Mouse (Mus musculus): ENCODE measurements at regions not wholly inside any gene's neighbourhood (a gene's known extent, or its start where the extent isn't known, plus 50 kb on each side); places are given as distances from the start of the nearest gene placed in this dataset.
A peak's percentile ranks its signal among the peaks of the same experiment; 100 is the strongest.

DNA sequence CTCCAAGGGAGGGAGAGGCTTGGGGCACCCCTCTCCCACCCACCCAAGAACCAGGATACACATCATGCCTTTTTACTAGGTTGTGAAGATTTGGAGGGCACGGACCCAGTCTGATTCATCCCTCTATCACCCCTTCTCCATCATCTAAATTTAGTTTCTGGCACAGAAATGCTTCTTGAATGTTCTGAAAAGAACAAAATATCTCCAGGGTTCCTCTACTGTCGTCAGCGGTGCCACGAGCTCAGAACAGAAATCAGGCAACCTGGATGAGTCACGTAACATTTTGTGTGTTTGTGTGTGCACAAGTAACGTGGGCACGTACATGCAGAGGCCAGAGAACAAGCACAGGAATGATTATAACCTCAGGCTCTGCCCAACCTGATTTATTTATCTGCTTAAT lies 99.1 kb upstream of the Mkln1 start:
- H3K9ac ChIP-seq (ENCODE audit: low read depth, poor library complexity, severe bottlenecking) = no peak overlapping the region
- no peak overlapping the region for H3K27ac ChIP-seq (ENCODE audit: insufficient read depth, low read length)
- H3K4me1 ChIP-seq (ENCODE audit: control insufficient read depth, insufficient read depth, low read length) = no peaks in the 10 kb centered on the region
- TF ChIP-seq POLR2A (IDR thresholded peaks at IDR 0.05; ENCODE audit: insufficient read depth, low read length) = no peak
- no peak for TF ChIP-seq CTCF (IDR thresholded peaks at IDR 0.05; ENCODE audit: low read depth, low read length)
- no peak for TF ChIP-seq EP300 (IDR thresholded peaks at IDR 0.05; ENCODE audit: insufficient read depth, low read depth, low read length)
- H3K27me3 ChIP-seq (ENCODE audit: control insufficient read depth, insufficient read depth, low read length, poor library complexity, severe bottlenecking) = no peaks in the 10 kb centered on the region
- H3K9me3 ChIP-seq (replicated peaks; ENCODE audit: control insufficient read depth, insufficient read depth, low read length, poor library complexity, severe bottlenecking) = no peaks in the 10 kb centered on the region
- no peaks in the 10 kb centered on the region for H3K36me3 ChIP-seq (ENCODE audit: control insufficient read depth, insufficient read depth, low read length, poor library complexity, severe bottlenecking)
- no peak overlapping the region for H3K4me3 ChIP-seq (ENCODE audit: low read depth, low read length)

DNA sequence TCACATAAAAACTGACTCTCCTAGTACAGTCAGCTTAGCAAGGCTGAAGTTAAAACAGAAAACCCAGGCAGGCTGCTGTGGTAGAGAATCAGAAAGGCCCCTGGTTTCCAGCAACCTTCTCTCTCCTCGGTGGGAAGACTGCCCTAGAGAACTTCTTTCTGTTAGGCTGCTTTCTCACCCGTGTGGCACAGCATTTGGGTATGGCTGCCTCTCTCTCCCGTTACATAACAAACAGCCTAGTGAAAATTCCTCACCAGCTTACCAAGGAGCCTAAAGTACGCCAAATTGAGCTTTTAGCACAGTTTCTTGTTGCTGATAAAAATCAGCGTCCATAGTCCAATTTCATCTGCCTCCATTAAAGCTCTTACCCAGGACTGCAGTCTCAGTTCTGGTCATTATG lies 92.8 kb upstream of the Mkln1 start:
- no peak overlapping the region for H3K27ac ChIP-seq (ENCODE audit: insufficient read depth, low read length)
- no peak overlapping the region for H3K4me3 ChIP-seq (ENCODE audit: low read depth, low read length)
- H3K36me3 ChIP-seq (ENCODE audit: control insufficient read depth, insufficient read depth, low read length, poor library complexity, severe bottlenecking) = no peaks in the 10 kb centered on the region
- no peaks in the 10 kb centered on the region for H3K9me3 ChIP-seq (replicated peaks; ENCODE audit: control insufficient read depth, insufficient read depth, low read length, poor library complexity, severe bottlenecking)
- no peaks in the 10 kb centered on the region for H3K4me1 ChIP-seq (ENCODE audit: control insufficient read depth, insufficient read depth, low read length)
- TF ChIP-seq POLR2A (IDR thresholded peaks at IDR 0.05; ENCODE audit: insufficient read depth, low read length) (no peak), EP300 (IDR thresholded peaks at IDR 0.05; ENCODE audit: insufficient read depth, low read depth, low read length) (no peak), CTCF (IDR thresholded peaks at IDR 0.05; ENCODE audit: low read depth, low read length) (no peak)
- H3K27me3 ChIP-seq (ENCODE audit: control insufficient read depth, insufficient read depth, low read length, poor library complexity, severe bottlenecking) = no peaks in the 10 kb centered on the region
- H3K9ac ChIP-seq (ENCODE audit: low read depth, poor library complexity, severe bottlenecking) = no peak overlapping the region

DNA sequence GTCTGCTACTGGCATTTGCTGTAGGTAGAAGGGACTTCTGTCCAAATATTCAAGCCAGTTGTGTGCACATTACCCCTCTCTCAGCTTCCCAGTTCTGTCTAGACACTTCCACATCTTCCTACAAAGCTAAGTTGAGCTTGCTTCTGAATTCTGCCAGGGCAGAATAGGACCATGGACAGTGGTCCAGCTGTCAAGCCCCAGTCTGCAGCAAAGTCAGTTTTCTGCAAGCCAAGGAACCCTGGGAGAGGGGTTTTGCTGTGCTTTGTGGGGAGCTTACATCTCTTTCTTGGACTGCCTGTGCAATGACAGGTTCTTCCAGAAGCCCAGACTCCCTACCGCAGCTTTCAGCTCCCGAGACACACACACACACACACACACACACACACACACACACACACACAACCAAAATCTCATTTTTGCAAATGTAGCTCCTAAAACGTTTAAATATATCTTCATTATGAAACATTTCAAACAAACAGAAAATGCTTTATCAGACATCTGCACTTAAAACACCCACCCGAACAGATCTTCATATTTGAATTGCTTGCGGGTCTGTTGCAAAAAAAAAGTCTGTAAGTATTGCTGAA lies 91.4 kb upstream of the Mkln1 start:
- H3K36me3 ChIP-seq (ENCODE audit: control insufficient read depth, insufficient read depth, low read length, poor library complexity, severe bottlenecking) = no peaks in the 10 kb centered on the region
- H3K9ac ChIP-seq (ENCODE audit: low read depth, poor library complexity, severe bottlenecking) = no peak overlapping the region
- no peaks in the 10 kb centered on the region for H3K9me3 ChIP-seq (replicated peaks; ENCODE audit: control insufficient read depth, insufficient read depth, low read length, poor library complexity, severe bottlenecking)
- no peaks in the 10 kb centered on the region for H3K27me3 ChIP-seq (ENCODE audit: control insufficient read depth, insufficient read depth, low read length, poor library complexity, severe bottlenecking)
- H3K4me1 ChIP-seq (ENCODE audit: control insufficient read depth, insufficient read depth, low read length) = no peaks in the 10 kb centered on the region
- no peak overlapping the region for H3K27ac ChIP-seq (ENCODE audit: insufficient read depth, low read length)
- H3K4me3 ChIP-seq (ENCODE audit: low read depth, low read length) = no peak overlapping the region
- TF ChIP-seq EP300 (IDR thresholded peaks at IDR 0.05; ENCODE audit: insufficient read depth, low read depth, low read length) = no peak
- TF ChIP-seq POLR2A (IDR thresholded peaks at IDR 0.05; ENCODE audit: insufficient read depth, low read length) = no peak
- no peak for TF ChIP-seq CTCF (IDR thresholded peaks at IDR 0.05; ENCODE audit: low read depth, low read length)

DNA sequence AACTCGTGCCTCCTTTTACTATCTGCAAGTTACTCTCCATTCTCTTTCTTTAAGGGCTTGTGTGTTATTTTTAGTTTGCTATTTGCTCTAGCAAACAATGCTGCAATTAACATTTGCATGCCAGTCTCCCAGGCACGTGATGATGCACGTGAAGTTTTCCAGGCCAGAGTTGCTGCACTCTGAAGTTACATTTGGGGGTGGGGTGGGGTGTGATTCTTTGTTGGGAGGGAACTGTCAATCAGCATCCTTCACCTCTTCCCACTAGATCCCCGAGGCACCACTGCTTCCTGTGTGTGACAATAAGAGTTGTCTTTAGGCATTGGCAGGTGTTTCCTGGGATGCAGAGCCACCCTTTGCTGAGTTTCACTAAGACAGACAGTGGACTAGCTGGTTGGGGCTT lies 90.6 kb upstream of the Mkln1 start:
- Histone ChIP-seq H3K27ac (ENCODE audit: insufficient read depth, low read length) (no peak overlapping the region), H3K27me3 (ENCODE audit: control insufficient read depth, insufficient read depth, low read length, poor library complexity, severe bottlenecking) (no peaks in the 10 kb centered on the region), H3K9me3 (replicated peaks; ENCODE audit: control insufficient read depth, insufficient read depth, low read length, poor library complexity, severe bottlenecking) (no peaks in the 10 kb centered on the region), H3K4me1 (ENCODE audit: control insufficient read depth, insufficient read depth, low read length) (no peaks in the 10 kb centered on the region), H3K9ac (ENCODE audit: low read depth, poor library complexity, severe bottlenecking) (no peak overlapping the region), H3K36me3 (ENCODE audit: control insufficient read depth, insufficient read depth, low read length, poor library complexity, severe bottlenecking) (no peaks in the 10 kb centered on the region), H3K4me3 (ENCODE audit: low read depth, low read length) (no peak overlapping the region)
- TF ChIP-seq POLR2A (IDR thresholded peaks at IDR 0.05; ENCODE audit: insufficient read depth, low read length) (no peak), EP300 (IDR thresholded peaks at IDR 0.05; ENCODE audit: insufficient read depth, low read depth, low read length) (peak; percentile 91)

DNA sequence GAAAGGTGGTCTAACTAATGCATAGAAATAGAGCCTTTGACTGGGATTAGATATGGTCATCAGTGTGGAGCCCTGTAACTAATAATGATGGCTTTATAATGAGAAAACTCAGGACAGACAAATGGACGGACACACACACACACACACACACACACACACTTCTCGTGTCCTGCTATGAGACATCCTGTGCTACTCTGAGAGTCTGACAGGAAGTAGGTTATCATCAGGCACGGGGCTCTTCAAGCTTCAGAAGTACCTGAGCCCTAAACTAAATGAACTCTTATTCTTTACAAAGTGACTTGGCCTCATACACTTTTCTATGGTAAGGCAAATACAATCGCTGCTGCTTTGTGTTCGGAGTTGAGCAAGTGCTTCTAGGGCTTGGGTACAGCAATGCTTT lies 87.9 kb upstream of the Mkln1 start:
- H3K36me3 ChIP-seq (ENCODE audit: control insufficient read depth, insufficient read depth, low read length, poor library complexity, severe bottlenecking) = no peaks in the 10 kb centered on the region
- no peak overlapping the region for H3K9ac ChIP-seq (ENCODE audit: low read depth, poor library complexity, severe bottlenecking)
- no peak overlapping the region for H3K4me3 ChIP-seq (ENCODE audit: low read depth, low read length)
- TF ChIP-seq CTCF (IDR thresholded peaks at IDR 0.05; ENCODE audit: low read depth, low read length) = no peak
- TF ChIP-seq EP300 (IDR thresholded peaks at IDR 0.05; ENCODE audit: insufficient read depth, low read depth, low read length) = no peak
- no peak for TF ChIP-seq POLR2A (IDR thresholded peaks at IDR 0.05; ENCODE audit: insufficient read depth, low read length)
- no peak overlapping the region for H3K27ac ChIP-seq (ENCODE audit: insufficient read depth, low read length)
- no peaks in the 10 kb centered on the region for H3K27me3 ChIP-seq (ENCODE audit: control insufficient read depth, insufficient read depth, low read length, poor library complexity, severe bottlenecking)
- no peaks in the 10 kb centered on the region for H3K9me3 ChIP-seq (replicated peaks; ENCODE audit: control insufficient read depth, insufficient read depth, low read length, poor library complexity, severe bottlenecking)
- no peaks in the 10 kb centered on the region for H3K4me1 ChIP-seq (ENCODE audit: control insufficient read depth, insufficient read depth, low read length)

DNA sequence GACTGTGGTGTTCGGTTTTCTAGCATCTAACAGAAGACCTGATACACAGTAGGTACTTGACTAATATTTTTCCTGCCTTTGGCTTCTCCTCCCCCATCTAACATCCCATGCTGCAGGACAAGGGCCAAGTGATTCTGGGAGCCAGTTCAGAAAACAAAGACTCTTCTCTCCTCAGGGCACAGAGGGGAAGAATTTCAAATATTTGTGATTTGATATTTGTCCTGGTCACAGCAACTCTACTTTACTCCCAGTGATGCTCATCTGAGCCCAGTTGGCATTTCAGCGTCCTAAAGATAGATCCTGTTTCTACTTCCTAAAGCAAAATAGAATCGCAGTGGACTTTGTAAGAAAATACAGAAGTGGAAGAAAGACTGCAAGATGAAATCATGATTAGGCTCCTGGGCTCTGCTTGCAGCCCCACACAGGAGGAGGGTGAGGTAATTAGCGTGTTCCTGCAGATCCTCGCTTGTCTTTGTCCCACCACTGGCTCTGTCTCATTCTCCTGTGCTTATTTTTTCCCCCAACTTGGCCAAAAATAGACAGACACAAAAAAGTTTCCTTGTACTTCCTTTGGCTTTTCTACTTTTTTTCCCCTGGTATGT lies 84.6 kb upstream of the Mkln1 start:
- Histone ChIP-seq H3K27ac (ENCODE audit: insufficient read depth, low read length) (no peak overlapping the region), H3K4me3 (ENCODE audit: low read depth, low read length) (no peak overlapping the region), H3K9me3 (replicated peaks; ENCODE audit: control insufficient read depth, insufficient read depth, low read length, poor library complexity, severe bottlenecking) (no peaks in the 10 kb centered on the region), H3K27me3 (ENCODE audit: control insufficient read depth, insufficient read depth, low read length, poor library complexity, severe bottlenecking) (no peaks in the 10 kb centered on the region), H3K4me1 (ENCODE audit: control insufficient read depth, insufficient read depth, low read length) (no peaks in the 10 kb centered on the region), H3K36me3 (ENCODE audit: control insufficient read depth, insufficient read depth, low read length, poor library complexity, severe bottlenecking) (no peaks in the 10 kb centered on the region), H3K9ac (ENCODE audit: low read depth, poor library complexity, severe bottlenecking) (no peak overlapping the region)
- TF ChIP-seq EP300 (IDR thresholded peaks at IDR 0.05; ENCODE audit: insufficient read depth, low read depth, low read length) (no peak), CTCF (IDR thresholded peaks at IDR 0.05; ENCODE audit: low read depth, low read length) (no peak), POLR2A (IDR thresholded peaks at IDR 0.05; ENCODE audit: insufficient read depth, low read length) (no peak)
